Mouse (Mus musculus) ovary, postnatal 36 days (tissue): ENCODE data around the gene Tecr.
"Not testable (repeated sequence)": the region's sequence is repeated elsewhere in the genome, so short reads cannot be mapped to it uniquely, and the experiment has no call there.

Source experiments
- DNase-seq: peaks from one replicate; pipeline ENCODE4 v3.0.0; 2022; ENCODE audit warnings: low spot score, mixed read lengths

Tecr gene

GRCm38 (mm10) chr8:83618566-83618965 is 10.8 kb upstream of the Tecr start:
- DNase-seq = no peak

- DNase-seq = no peak
These were observed 9.3 kb upstream of the Tecr start for GRCm38 (mm10) chr8:83617111-83617510.

DNA sequence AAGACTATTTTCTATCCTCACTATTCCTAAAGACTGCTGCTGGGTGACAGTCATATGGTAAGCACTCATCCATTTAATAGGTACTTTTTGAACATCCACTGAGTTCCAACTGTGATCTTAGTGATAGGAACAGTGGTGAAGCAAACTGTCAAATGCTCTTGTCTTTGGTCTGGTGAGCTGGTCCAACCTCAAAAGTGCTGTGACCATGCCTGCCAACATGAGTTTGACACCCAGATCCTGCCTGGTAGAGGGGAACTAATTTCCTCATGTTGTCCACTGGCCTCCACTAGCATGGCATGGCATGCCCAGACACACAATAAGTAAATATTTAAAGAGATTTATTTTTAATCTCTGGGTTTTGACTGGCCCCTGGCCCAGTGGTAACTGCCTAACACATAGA is 8.9 kb upstream of the Tecr start:
- no peak for DNase-seq

DNA sequence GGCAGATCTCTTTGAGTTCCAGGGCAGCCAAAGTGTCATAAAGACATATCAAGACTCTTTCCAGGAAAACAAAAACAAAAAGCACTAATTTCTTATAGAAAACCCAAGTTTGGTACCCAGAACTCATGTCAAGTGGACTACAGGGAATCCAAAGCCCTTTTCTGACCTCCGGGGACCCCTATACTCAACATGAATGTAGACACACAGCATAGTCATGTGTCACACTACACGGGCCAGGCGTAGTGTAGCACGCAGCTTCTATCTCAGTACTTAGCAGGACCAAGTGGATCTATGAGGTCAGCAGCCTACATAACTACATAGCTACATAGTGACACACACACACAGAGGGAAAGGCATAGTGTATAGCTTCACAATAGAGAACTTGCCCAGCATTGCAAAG is 5.9 kb upstream of the Tecr start:
- no peak for DNase-seq

DNA sequence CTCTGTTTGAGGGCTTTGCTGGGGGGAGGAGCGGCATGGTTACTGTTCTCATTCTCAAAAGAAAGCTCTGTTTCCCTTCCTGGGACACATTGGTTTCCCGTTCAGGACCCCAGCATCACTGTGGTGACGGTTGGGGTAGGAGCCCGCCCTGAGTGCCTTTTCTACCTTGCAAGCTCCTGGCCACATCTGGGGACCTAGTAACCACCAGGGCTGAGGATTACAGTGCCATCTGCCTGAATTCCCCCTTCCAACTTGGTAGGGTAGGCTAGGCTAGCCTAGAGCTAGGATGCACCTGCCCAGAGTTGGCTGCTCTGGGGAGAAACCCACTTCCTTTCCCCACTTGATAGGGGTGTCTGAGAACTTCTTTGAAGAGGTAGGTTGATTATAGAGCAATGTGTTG is 4.2 kb upstream of the Tecr start:
- no peak for DNase-seq

DNA sequence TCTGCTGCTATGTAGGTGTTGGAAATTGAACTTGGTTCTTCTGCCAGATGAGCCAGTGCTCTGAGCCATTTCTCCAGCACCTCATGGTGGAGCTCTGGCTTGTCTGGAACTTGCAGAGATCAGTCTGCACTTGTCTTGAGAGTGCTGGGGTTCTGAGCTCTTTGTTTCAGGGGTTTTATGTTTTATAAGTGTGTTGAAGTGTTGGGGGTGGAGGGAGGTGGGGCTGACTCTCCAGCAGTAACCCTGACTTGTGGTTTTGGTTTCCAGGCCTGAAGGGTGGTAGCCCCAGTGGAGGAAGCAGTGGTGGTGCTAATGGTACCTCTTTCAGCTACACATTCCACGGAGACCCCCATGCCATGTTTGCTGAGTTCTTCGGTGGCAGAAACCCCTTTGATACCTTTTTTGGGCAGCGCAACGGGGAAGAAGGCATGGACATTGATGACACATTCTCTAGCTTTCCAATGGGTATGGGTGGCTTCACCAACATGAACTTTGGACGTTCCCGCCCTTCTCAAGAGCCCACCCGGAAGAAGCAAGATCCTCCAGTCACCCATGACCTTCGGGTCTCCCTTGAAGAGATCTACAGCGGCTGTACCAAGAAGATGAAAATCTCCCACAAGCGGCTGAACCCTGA is 1.9 kb upstream of the Tecr start:
- no peak for DNase-seq

GRCm38 (mm10) chr8:83609086-83609485 is 1.3 kb upstream of the Tecr start:
- DNase-seq = no peak

- DNase-seq = peak; percentile 84
These were observed 643 bp upstream of the Tecr start for GRCm38 (mm10) chr8:83608398-83608829.

GRCm38 (mm10) chr8:83602650-83603029 is 5.1 kb downstream of the Tecr start:
- no peak for DNase-seq

GRCm38 (mm10) chr8:83599814-83600213 is 8.0 kb downstream of the Tecr start:
- DNase-seq = no peak

DNA sequence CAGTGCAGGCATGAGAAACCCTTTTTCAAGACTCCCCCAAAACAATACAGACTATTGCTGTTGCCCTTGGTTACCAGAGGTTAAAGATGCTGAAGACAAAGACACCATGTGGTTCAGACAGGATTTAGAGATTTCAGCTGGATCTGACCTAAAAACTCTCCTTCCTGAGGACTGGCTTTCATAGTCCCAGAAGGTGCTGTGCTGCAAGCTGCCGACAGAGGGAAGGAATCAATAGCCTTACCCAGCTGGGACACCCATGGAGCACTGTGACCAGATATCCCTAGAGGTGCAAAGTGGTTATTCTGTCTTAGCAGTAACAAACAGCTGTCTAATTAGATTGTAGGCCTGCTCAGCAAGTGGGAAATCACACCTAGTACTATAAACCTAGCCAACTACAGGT is 9.6 kb downstream of the Tecr start:
- no peak for DNase-seq

- no peak for DNase-seq
These were observed 11.4 kb downstream of the Tecr start for GRCm38 (mm10) chr8:83596369-83596768.

DNA sequence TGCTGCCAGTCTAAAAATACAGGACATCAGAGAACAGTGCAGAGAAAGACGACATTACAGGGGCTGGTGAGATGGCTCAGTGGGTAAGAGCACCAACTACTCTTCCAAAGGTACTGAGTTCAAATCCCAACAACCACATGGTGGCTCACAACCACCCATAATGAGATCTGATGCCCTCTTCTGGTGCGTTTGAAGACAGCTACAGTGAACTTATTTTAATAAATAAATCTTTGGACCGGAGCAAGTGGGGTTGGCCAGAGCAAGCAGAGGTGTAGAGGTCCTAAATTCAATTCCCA is 12.8 kb downstream of the Tecr start:
- DNase-seq = not testable (repeated sequence)

GRCm38 (mm10) chr8:83594167-83595049 is 13.4 kb downstream of the Tecr start:
- DNase-seq = peak; percentile 94

DNA sequence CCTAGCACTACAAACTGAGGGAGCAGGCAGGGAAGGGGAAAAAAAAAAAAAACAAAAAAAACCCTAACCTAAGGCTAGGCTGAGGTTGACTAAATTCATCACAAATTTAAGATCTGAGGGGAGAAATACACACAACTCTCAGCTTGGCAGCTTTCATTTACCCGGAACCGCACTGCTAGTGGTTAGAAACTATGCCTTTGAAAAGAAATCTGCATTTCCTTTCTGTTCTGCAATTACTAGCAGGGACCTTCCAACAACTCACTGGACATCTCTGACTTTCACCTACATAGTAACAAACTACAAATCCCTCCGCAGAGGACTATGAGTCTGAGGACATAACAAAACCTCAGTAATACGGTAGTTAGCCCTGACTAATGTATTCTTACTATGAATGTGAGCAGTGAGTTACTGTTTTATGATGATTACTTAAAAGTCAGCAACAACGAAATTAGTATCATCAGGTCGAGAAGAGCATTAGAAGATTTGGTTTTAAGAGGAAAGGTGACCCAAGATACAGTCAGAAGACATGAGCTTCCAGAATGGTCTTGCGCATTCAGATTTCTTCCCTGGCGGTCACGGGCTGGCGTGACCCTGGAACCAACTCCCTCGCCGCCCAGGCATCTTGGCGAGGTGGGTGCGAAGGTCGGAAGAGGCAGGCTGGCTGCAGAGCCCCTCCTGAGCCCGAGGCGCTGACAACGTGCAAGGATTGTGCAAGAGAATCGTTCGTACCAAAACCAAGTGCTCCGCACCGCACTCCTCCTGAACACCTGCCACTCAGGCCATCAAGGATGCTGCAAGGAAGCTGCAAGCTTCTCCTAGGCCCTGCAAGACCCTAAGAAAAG is 14.2 kb downstream of the Tecr start:
- DNase-seq = no peak

DNA sequence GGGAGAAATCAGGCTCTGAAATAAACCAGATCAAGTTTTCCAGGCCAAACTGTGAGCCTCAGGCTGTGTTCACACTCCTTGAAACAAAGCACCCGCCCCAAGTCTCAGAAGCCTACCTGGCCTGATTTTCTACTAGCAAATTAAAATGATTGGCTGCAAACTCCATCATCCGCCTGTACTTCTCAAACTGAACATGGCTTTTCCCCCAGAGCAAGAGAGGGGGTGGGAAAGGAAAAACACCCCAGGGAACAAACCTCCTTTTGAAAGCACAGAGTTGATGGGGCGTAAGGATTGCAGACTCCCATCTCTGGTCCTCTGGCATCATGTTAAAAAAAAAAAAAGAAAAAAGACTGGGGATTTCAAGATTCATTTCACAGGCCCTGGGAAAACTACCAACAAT is 15.1 kb downstream of the Tecr start:
- no peak for DNase-seq

DNA sequence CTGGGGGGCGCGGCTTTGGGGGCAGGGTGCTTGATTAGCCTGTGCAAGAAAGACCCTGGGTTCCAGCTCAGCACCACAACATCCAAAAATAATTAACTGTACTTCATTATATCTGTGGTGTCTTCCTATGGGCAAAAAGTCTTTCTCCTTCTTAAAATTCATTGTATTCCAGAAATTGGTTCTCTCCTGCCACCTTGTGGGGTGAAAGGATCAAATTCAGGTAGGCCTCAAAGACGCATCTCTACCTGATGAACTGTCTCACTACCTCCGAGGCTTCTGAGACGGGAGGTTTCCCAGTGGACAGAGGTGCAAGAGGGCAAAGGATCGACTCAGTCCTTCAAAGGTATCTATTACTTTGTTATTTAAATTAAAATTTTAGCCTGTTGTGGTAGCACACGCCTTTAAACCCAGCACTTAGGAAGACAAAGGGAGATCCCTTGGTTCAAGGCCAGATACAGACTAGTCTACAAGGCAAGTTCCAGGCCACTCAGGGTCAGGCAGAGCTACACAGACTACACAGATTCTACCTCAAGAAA is 17.2 kb downstream of the Tecr start:
- DNase-seq = no peak

DNA sequence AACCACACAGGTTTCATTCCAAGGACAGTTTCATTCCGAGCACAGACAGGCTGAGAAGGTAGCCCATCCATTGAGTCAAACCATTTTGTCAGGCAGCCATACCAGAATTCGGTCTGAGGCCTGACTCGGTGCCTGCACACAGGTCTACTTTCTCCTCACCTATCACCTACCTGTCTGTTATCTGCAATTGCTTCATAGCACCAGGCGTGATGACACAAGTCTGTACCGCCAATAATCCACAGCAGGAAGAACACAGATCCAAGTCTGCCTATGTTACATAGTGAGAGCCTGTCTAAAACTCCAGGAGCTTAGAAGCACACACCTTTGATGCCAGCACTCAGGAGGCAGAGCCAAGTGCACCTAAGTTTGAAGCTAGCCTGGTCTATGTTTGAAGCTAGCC is 18.9 kb downstream of the Tecr start:
- no peak for DNase-seq

GRCm38 (mm10) chr8:83587644-83588043 is 20.1 kb downstream of the Tecr start:
- no peak for DNase-seq

DNA sequence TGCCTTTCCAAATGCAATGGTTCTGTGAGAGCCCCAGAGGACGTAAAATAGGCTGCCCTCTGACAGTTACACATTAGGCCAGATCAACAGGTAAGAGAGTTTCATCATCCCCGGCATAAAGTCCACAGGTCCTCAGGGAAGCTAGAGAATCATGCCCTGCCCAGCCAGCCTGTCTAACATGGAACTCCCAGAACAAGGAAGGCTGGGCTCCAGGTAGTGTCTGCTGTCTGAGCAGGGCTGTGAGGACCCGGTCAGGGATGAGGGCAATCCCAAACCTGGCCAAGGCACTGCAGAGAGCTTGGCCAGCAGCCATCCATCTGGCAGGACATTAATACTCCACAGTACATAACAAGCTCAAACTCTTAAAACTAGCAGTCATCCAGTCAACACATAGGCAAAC is 22.4 kb downstream of the Tecr start:
- no peak for DNase-seq

DNA sequence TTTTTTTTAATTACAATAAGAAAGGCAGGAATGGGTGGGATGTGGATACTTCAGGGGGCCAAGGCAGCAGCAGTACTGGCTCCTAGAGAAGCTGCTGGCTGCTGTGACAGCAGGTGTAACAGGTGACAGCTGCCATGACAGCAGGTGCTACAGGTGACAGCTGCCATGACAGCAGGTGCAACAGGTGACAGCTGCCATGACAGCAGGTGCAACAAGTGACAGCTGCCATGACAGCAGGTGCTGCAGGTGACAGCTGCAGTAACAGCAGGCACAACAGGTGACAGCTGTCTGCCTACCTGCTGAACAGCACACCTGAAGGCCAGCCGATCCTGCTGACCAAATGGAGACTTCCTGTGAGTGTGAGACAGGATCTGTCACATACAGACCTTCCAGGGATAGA is 23.0 kb downstream of the Tecr start:
- DNase-seq = no peak

DNA sequence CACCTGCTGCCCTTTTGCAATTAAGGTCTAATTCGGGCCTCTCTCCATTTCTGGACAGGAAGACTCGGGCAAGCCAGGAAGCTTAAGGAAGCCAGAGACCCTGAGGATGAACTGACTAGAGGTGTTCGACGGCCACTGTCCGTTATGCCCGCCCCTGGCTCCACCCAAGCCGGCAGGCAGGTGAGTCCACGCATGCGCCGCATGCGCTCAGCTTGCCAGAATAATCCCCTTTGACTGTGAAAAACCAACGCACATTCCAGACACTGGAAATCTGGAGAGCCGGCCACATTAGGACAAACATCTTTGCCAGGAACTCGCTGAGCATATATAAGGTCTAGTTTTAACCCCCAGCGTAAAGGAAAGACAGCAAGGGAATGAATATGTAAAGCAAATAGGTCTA is 24.5 kb downstream of the Tecr start:
- no peak for DNase-seq

GRCm38 (mm10) chr8:83582226-83582625 is 25.5 kb downstream of the Tecr start:
- no peak for DNase-seq
